Mouse (Mus musculus) common myeloid progenitor, adult 5-6 weeks (primary cell): ENCODE measurements at regions not wholly inside any gene's neighbourhood (a gene's known extent, or its start where the extent isn't known, plus 50 kb on each side); places are given as distances from the start of the nearest gene placed in this dataset.

Source experiments
- ATAC-seq: replicated peaks from 2 replicates; pipeline ENCODE4 v1.8.0; 2016; ENCODE audit warnings: low read depth, mild to moderate bottlenecking, moderate TSS enrichment, inconsistent platforms; ENCODE audit not compliant: poor library complexity, severe bottlenecking

- no peak for ATAC-seq
These were observed 111.3 kb upstream of the Syt6 start for GRCm38 (mm10) chr3:103463760-103464159.

- no peak for ATAC-seq
These were observed 110.8 kb upstream of the Syt6 start for GRCm38 (mm10) chr3:103464181-103464580.

- no peak for ATAC-seq
These were observed 110.3 kb upstream of the Syt6 start for GRCm38 (mm10) chr3:103464729-103465128.

- ATAC-seq = no peak
These were observed 109.8 kb upstream of the Syt6 start for GRCm38 (mm10) chr3:103465132-103465690.

DNA sequence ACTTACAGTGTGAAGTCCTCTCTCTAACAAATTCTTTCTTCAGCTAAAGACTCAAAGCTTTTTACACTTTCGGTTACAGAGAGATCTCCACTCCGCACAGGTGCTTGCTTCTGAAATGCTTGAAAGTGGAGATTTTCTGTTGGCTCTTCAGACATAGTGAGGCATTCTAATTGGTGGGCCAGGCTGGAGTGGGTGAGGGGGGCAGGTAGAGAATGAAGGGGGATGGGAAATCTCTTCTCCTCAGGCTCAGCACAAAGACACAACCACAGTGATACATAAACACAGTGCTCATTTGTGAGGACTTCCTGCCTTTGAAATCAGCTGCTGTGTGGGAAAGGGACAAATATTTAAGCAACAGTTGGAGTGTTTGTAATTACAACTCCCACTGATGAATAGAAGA, 109.1 kb upstream of the Syt6 start:
- no peak for ATAC-seq

DNA sequence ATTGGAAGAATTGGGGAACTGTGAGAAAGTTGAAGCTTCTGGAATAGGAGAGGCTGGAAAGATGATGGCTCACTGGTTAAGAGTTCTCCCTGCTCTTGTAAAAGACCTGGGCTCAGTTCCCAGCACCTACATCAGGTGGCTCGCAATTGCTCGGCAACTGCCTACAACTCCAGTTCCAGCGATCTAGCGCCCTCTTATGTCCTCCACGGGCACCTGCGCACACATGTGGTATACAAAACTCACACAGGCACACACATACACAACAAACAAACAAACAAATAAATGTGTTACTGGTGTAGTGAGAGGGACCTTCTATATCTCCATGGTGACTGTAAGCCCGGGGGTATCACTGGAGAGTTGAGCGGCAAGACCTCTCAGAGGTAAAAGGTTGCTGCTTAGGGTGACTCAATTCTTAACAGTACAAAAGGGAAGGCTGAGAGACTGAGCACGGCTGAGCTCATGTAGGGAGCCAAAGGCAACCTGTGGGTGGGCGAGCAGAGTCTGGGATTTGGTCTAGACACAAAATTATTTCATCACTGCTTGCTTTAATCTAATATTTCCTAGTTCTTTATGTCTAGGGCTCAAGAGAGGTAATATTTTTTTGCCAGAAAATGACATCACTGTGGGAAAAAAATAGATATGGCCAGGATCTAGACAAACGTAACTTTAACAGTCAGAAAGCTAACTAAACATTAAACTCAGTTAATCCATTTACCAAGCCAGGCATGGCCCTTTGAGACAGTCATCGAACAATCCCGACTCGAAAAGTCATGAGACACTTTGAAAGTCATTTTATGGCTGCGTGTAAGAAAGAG, 104.2 kb upstream of the Syt6 start:
- ATAC-seq = no peak

GRCm38 (mm10) chr3:103472598-103472997, 102.4 kb upstream of the Syt6 start:
- no peak for ATAC-seq

DNA sequence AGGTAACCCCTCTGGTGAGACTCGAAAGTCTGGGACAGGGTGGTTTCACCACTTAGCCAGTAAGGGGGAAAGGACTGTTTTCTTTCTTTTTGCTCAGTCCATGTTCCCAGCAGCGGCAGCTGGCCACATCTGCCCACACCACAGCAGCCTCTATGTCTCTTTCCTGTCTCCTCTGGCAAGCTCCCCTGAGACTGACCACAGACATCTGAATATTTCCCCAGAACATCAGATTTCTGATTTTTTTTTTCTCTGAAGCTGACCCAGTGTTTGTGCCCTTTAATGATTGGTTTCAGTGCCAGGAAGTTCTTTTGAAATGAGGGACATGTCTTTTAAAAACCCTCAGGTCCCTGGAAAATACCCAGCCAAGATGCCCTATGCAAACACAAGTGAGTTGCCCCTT, 101.7 kb upstream of the Syt6 start:
- no peak for ATAC-seq

GRCm38 (mm10) chr3:103479845-103480543, 95.0 kb upstream of the Syt6 start:
- ATAC-seq = no peak

DNA sequence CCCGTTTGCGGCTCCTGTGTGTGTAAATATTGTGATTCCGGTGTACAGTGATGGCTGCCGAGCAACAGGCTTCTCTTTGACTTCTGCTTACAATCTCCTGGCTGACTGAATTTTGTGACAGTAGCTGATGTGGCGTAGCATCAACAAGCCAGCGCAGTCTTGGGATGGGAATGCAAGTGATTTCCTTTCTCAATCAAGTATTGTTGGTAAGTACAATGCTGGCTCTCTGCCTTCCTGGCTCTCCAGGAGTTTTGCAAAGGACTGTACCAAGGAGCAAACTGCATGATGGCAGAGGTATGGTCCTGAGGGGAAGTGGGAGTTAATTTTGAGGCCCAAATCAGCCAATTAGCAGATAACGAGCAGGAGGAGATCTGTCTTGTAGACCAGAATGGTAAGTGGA, 94.4 kb upstream of the Syt6 start:
- ATAC-seq = no peak

- no peak for ATAC-seq
These were observed 91.7 kb upstream of the Syt6 start for GRCm38 (mm10) chr3:103483316-103483715.

DNA sequence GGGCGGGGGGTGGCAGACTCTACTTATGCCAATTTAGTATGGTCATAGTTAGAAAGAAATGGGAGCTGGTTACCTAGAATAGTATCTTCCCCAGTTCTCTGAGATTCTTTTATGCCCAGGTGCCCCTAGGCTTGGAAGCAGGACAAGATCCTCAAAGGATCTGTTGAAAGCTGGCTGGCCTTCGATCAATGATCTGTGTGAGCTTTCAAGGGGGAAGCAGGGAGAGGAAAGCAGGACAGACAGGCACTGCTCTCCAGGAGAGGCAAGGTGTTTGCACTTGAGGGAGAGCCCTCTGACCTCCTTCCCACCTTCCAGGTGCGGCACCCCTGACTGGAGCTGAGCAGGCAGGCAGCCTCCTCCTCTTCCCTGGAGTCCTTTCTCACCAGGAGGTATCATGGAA, 91.3 kb upstream of the Syt6 start:
- no peak for ATAC-seq

GRCm38 (mm10) chr3:103489786-103490185, 85.2 kb upstream of the Syt6 start:
- ATAC-seq = no peak

DNA sequence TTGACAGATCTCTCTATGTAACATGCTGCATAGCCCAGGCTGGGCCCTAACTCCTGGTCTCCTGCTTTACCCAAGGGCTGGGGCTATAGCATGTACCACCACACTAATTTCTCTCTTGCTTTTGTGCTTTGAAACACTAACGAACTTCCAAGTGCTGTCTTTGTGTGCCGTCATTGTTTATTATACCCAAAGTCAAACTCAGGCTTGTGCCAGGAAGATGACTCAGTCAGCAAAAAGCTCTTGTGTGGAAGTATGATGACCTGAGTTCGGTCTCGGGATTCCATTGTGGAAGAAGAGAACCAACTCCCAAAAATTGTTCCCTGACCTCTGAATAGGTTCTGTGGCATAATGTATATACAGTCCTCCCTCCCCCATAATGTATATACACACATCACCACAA, 84.1 kb upstream of the Syt6 start:
- no peak for ATAC-seq

DNA sequence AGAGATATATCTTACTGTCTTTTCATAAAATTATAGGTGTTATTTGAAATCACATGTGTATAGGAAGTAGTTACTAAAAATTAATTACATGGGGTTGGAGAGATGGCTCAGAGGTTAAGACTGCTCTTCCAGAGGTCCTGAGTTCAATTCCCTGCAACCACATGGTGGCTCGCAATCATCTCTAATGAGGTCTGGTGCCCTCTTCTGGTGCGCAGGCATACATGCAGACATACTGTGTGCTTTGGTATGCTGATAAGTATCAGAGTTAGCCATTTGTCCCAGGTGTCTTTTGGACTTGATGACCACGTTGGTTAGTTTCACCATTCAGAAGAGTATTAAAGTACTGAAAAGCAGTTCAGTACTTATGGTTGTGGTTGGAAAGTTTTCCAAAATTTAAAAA, 82.8 kb upstream of the Syt6 start:
- no peak for ATAC-seq

DNA sequence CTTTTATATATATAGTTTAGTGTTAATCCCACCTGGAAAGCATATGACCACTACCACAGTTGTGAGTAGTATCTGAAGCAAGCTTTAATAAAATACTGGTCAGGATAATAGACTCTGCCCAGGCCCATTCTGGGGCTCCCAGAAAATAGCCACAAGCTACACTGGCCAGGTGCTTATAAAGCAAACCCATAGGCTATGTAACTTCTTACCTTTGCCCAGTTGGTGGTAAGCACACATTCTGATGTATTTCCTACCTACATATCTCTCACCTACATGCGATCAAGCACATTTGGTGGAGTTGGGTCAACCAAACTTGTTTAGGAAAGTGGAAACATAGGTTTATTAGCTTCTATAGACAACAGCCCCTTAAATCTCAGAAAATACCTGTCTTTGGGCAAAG, 81.4 kb upstream of the Syt6 start:
- no peak for ATAC-seq

DNA sequence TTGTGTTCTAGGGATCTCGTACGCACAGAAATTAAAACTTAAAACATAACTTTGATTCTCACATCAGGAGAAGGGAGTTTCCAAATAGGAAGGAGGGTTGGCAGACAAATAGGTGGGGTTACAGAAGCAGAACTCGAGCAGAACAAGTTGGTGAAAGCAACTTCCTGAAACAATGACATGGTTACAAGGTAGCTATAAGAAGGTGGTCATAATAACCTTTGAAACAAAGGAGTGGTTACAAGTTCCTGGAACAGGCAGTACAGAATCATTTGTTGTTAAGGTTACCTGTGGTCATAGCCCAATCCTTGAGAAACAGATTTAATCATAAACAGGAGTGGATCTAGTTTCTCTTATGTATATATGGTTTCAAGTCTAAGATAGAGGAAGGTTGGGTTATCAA, 81.0 kb upstream of the Syt6 start:
- ATAC-seq = 0 out of 2 replicates have a peak, but pooled peaks have one; percentile 18

GRCm38 (mm10) chr3:103496083-103496482, 78.9 kb upstream of the Syt6 start:
- ATAC-seq = no peak

GRCm38 (mm10) chr3:103496683-103497082, 78.3 kb upstream of the Syt6 start:
- no peak for ATAC-seq

DNA sequence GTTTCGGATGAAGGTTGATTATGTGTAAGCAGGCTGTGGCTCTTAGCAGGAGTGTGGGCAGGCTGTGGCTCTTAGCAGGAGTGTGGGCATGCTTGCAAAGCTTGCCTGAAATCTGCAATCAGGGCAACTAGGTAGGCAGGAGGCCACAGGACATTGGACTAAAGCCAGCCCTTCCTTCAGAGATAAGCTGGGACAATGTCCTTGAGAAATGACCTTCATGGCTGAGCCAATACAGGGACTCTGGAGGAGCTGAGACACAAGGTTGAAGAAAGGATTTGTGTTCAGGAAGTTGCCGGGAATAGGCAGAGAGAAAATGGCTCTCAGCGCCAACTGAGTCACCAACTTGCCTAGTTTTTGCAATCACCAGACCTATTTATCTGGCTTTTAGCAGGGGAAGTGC, 77.3 kb upstream of the Syt6 start:
- no peak for ATAC-seq

- ATAC-seq = no peak
These were observed 76.6 kb upstream of the Syt6 start for GRCm38 (mm10) chr3:103498458-103498857.
